Mouse (Mus musculus) lung, postnatal 0 days (tissue): ENCODE measurements around the gene Tasp1. TPM values are rescaled to one million over a fixed set of nuclear protein-coding genes. Genes with fewer than 3 reads are reported as not detected.
"Not testable (repeated sequence)": the region's sequence is repeated elsewhere in the genome, so short reads cannot be mapped to it uniquely, and the experiment has no call there.

Experiments
- ATAC-seq: fragments of 200-750 bp; cut with Nextera tagmentation; 2 replicates; pipeline ENCODE4 v1.8.0; 2017; ENCODE audit warnings: moderate library complexity
- DNase-seq: peaks from one replicate; pipeline ENCODE4 v3.0.0-alpha.2; 2016; ENCODE audit warnings: low spot score
- H3K27ac ChIP-seq: fragments of 300-500 bp; sonication (generic); 2 replicates; pipeline ENCODE4 v1.5.1; 2014; ENCODE audit warnings: antibody characterized with exemption, mild to moderate bottlenecking, low read length, mixed read lengths
- H3K27me3 ChIP-seq: fragments of 300-500 bp; sonication (generic); replicated peaks from 2 replicates; pipeline ENCODE4 v1.6.1; 2014; ENCODE audit warnings: low read length, mixed read lengths; ENCODE audit not compliant: insufficient read depth
- H3K36me3 ChIP-seq: fragments of 300-500 bp; sonication (generic); 2 replicates; pipeline ENCODE4 v1.6.1; 2014; ENCODE audit warnings: low read length, mixed read lengths; ENCODE audit not compliant: insufficient read depth
- H3K4me1 ChIP-seq: fragments of 300-500 bp; sonication (generic); 2 replicates; pipeline ENCODE4 v1.6.1; 2014; ENCODE audit warnings: antibody characterized with exemption, low read depth, low read length, mixed read lengths; ENCODE audit not compliant: insufficient read depth
- H3K4me2 ChIP-seq: fragments of 300-500 bp; sonication (generic); replicated peaks from 2 replicates; pipeline ENCODE4 v1.6.1; 2014; ENCODE audit warnings: low read depth, mild to moderate bottlenecking, low read length, moderate library complexity, mixed read lengths
- H3K4me3 ChIP-seq: fragments of 300-500 bp; sonication (generic); 2 replicates; pipeline ENCODE4 v1.5.1; 2014; ENCODE audit warnings: low read depth, low read length
- H3K9ac ChIP-seq: fragments of 300-500 bp; sonication (generic); replicated peaks from 2 replicates; pipeline ENCODE4 v1.6.1; 2014; ENCODE audit warnings: low read depth, mild to moderate bottlenecking
- H3K9me3 ChIP-seq: fragments of 300-500 bp; sonication (generic); 2 replicates; pipeline ENCODE4 v1.6.1; 2016; ENCODE audit warnings: low read length, mixed read lengths
- CTCF ChIP-seq: IDR thresholded peaks from 2 replicates; pipeline ENCODE4 v1.5.1; 2016; ENCODE audit warnings: antibody characterized with exemption, mild to moderate bottlenecking
- EP300 ChIP-seq: IDR thresholded peaks from 2 replicates; pipeline ENCODE4 v1.6.1; 2016; ENCODE audit warnings: antibody characterized with exemption, mild to moderate bottlenecking, control low read depth
- WGBS: fragments of 180-500 bp; shearing (Covaris S2); extraction: QIAGEN DNeasy Blood & Tissue Kit; methylation state at CpG from one replicate; pipeline ENCODE4 v1.1.7; 2014; 5-methylcytosine and 5-hydroxymethylcytosine counted together
- polyA plus RNA-seq: library from polyadenylated mRNA; unstranded; fragments of >200 nt; fragmentation: Nextera tagmentation; extraction: Ambion mirVana; gene quantifications from 2 replicates; pipeline ENCODE4 v1.2.1, GENCODE M21; 2015

Gene Tasp1
- polyA plus RNA-seq, 1 experiment from 2014 or later: 13.3 TPM

DNA sequence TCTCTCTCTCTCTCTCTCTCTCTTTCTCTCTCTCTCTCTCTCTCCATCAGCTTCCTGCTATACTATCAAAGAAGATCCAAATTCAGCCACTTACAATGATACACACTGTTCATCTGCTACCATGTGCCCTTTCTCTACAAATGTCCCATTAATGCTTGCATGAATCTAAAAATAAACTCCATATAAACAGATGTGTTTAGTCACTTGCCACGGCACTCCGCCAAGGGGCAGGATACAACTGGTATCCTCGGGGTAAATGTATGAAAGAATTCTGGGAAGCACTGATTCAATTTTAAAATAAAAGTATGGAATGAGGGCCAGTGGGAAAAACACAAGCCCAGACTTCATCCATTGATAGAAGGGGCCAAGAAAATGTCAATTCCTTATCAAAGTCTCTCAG lies 33.4 kb upstream of the Tasp1 start:
- DNase-seq (peak; percentile 76), ATAC-seq (peak; percentile 86)
- Histone ChIP-seq H3K4me2 (no peak overlapping the region), H3K4me3 (no peak overlapping the region), H3K9me3 (no peaks in the 10 kb centered on the region), H3K27me3 (no peaks in the 10 kb centered on the region), H3K27ac (peak overlapping the region; percentile 47; the same call in 1 of the 2 replicates), H3K4me1 (no peaks in the 10 kb centered on the region), H3K36me3 (no peaks in the 10 kb centered on the region), H3K9ac (no peak overlapping the region)
- TF ChIP-seq CTCF: no peak
- TF ChIP-seq EP300: no peak
- WGBS: 62% methylated on average over 3 of the region's 3 CpGs

DNA sequence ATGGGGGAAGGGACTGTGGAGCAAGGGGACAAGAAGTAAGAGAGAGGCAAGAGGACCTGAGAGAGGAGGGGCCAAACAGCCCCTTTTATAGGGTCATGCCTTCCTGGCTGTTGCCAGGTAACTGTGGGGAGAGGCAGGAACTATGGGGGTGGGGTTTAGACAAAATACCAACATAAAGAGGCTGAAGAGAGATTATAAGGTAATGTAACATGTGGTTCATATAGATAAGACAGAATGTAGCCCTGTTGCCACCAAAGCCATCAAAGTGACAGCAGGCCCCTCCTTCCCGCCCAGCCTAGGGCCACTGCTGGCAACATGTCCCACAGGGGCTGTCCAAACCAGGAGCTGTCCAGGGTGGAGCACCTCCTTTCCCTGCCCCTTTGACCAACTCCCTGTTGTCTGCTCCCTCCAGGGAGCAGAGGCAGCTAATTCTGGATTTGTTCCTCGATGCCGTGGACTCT lies 30.6 kb upstream of the Tasp1 start:
- ATAC-seq: peak; percentile 16
- H3K4me2 ChIP-seq: no peak overlapping the region
- DNase-seq: no peak
- H3K27me3 ChIP-seq: no peaks in the 10 kb centered on the region
- H3K4me1 ChIP-seq: no peaks in the 10 kb centered on the region
- no peaks in the 10 kb centered on the region for H3K9me3 ChIP-seq
- WGBS: 81% methylated on average over 3 of the region's 3 CpGs
- no peak overlapping the region for H3K4me3 ChIP-seq
- H3K36me3 ChIP-seq: no peaks in the 10 kb centered on the region
- TF ChIP-seq EP300 (no peak), CTCF (no peak)
- H3K9ac ChIP-seq: no peak overlapping the region
- H3K27ac ChIP-seq: no peak overlapping the region

DNA sequence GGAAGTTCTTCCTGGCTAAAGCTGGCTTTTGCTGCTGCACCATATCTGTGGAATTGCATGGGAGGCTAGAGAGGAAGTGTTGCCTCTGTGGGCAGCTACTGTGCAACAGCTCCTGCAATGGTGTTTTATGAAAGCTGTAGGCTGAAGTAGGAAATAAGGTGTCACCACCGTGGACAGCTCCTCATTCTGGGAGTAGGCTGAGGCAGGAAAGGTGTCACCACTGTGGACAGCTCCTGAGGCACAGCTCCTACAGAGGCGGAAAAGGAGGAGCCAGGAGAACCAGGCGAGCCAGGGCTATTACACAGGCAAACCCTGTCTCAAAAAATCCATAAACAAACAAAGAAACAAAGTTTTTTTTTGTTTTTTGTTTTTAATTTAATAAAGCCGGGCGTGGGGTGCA lies 29.4 kb upstream of the Tasp1 start:
- ATAC-seq: no peak
- H3K9ac ChIP-seq: no peak overlapping the region
- H3K4me3 ChIP-seq: no peak overlapping the region
- 86% methylated on average over 5 of the region's 5 CpGs for WGBS
- H3K4me2 ChIP-seq: no peak overlapping the region
- H3K27ac ChIP-seq: no peak overlapping the region
- TF ChIP-seq CTCF (no peak), EP300 (no peak)
- no peaks in the 10 kb centered on the region for H3K4me1 ChIP-seq
- H3K9me3 ChIP-seq: no peaks in the 10 kb centered on the region
- no peaks in the 10 kb centered on the region for H3K36me3 ChIP-seq
- H3K27me3 ChIP-seq: no peaks in the 10 kb centered on the region
- DNase-seq: no peak

- no peak for TF ChIP-seq EP300
- TF ChIP-seq CTCF: no peak
- ATAC-seq (no peak), DNase-seq (no peak)
- Histone ChIP-seq H3K27me3 (no peaks in the 10 kb centered on the region), H3K4me3 (no peak overlapping the region), H3K36me3 (no peaks in the 10 kb centered on the region), H3K9me3 (no peaks in the 10 kb centered on the region), H3K27ac (no peak overlapping the region), H3K4me2 (no peak overlapping the region), H3K9ac (no peak overlapping the region), H3K4me1 (no peaks in the 10 kb centered on the region)
- 92% methylated on average over 5 of the region's 5 CpGs for WGBS
Observed at GRCm38 (mm10) chr2:140093433-140093832, 26.8 kb upstream of the Tasp1 start.

GRCm38 (mm10) chr2:140084245-140084644 lies 17.6 kb upstream of the Tasp1 start:
- TF ChIP-seq CTCF: no peak
- no peak for TF ChIP-seq EP300
- DNase-seq: no peak
- Histone ChIP-seq H3K4me1 (no peaks in the 10 kb centered on the region), H3K9me3 (no peaks in the 10 kb centered on the region), H3K36me3 (no peaks in the 10 kb centered on the region), H3K4me2 (no peak overlapping the region), H3K27ac (no peak overlapping the region), H3K4me3 (no peak overlapping the region), H3K9ac (no peak overlapping the region), H3K27me3 (no peaks in the 10 kb centered on the region)
- no peak for ATAC-seq
- WGBS: 84% methylated on average over 7 of the region's 7 CpGs

DNA sequence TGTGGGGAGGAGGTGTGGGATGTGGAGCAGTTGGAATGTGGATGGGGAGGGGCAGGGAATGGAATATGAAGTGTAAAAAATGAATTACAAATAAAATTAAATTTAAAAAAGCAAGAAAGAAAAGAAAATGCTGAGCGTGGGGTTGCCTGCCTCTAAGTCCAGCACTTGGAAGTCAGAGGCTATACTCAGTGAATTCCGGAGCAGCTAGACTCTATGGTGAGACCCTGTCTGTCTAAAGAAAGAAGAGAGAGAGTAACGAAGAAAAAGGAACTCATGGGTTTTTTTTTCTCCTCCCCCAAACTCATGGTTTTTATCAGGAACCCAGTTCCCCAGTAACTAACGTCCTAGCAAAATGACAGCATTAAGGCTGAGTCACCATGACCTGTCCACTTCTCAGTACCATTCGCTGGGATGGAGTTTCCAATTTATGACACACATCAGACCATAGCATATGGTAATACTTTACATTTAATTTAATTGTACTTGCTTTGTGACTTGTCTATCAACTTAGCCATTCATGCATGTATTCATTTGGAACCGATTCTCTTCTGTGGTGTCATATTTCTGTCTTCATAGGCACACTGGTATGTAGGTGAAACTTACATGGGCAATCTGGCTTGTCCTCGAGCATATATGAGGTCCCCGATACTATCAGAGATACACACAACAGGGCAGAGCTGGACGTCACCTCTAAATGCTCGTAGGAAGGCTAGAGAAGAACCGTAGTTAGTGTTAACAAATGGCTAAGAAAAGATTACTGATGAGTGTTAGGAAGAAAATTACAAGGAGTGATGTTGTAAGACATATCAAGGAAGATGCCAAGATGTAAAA lies 14.4 kb upstream of the Tasp1 start:
- DNase-seq (no peak), ATAC-seq (no peak)
- no peak overlapping the region for H3K4me3 ChIP-seq
- H3K27me3 ChIP-seq: no peaks in the 10 kb centered on the region
- H3K9ac ChIP-seq: no peak overlapping the region
- H3K4me1 ChIP-seq: no peaks in the 10 kb centered on the region
- no peak overlapping the region for H3K4me2 ChIP-seq
- no peak for TF ChIP-seq CTCF
- TF ChIP-seq EP300: no peak
- H3K9me3 ChIP-seq: no peaks in the 10 kb centered on the region
- H3K27ac ChIP-seq: no peak overlapping the region
- no peaks in the 10 kb centered on the region for H3K36me3 ChIP-seq
- WGBS: 77% methylated on average over 11 of the region's 11 CpGs

DNA sequence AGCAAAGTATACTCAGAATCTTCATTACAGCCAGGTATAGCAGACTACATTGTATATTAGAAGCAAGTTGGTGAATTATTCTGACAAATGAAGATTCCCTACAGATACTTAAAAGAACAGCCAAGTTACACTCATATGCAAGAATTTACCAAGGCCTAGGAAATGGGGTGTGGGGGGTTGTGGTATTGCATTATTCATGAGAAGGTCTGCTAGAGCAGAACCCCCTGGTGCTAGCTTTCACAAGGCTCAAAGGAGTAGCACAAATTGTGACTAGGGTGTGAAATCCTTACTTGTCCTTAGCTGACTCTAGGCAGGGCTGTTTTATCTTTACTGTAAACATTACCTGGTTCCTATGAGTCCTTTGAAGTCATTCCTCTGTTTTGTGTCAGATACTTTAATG lies 12.7 kb upstream of the Tasp1 start:
- ATAC-seq, H3K27ac ChIP-seq, H3K4me3 ChIP-seq, H3K36me3 ChIP-seq, DNase-seq, H3K9me3 ChIP-seq, H3K4me2 ChIP-seq, H3K4me1 ChIP-seq, H3K27me3 ChIP-seq, H3K9ac ChIP-seq: not testable (repeated sequence)
